Mouse (Mus musculus): ENCODE results near the gene Fam214a. TPM values are rescaled to one million over a fixed set of nuclear protein-coding genes. Genes with fewer than 3 reads are reported as not detected.
A peak's percentile ranks its signal among the peaks of the same experiment; 100 is the strongest.

The Fam214a gene
- total RNA-seq (2014; rRNA removed; ENCODE audit: low replicate concordance) (14.4 and 20.8 TPM in 2 replicates), polyA plus RNA-seq (2015; fragmentation: Nextera tagmentation; extraction: Ambion mirVana) (12.4 and 13.3 TPM in 2 replicates)

DNA sequence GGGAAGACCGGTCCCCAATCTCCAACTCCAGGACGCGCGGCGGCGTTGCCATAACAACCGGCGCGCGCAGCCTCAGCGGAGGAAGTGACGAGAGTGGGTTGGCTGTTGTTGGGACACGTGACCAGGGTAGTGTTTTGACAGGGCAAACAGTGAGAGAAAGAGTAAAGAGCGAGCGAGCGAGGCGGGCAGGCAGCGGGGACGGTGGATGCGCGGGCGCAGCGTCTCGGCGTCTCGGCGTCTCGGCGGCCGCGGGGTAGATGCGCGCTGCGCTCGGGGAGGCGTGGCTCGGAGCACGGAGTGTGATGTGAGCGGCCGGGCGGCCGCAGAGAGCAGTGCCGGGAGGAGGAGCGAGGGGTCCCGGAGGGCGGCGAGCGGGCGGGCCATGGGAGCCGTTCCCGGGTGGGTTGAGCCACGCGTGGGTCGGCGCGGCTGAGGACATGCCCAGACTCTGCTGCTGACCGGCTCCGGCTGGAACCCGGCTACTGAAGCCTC, at the start of gene Fam214a:
Gene Fam214a, plus strand, starts transcription at position 129 of the 492 bp plus-strand sequence.
- H3K9ac ChIP-seq (replicated peaks; ENCODE audit: low read depth, low read length), result peak within 1 kb of the TSS; percentile 80
- H3K4me1 ChIP-seq (ENCODE audit: control insufficient read depth, insufficient read depth), result 0 out of 2 replicates have a peak, but pooled peaks cover 3% of the 10 kb centered on the region
- TF ChIP-seq CTCF (IDR thresholded peaks at IDR 0.05; ENCODE audit: low read depth) (no peak), EP300 (IDR thresholded peaks at IDR 0.05; ENCODE audit: low read depth) (no peak)
- peak within 1 kb of the TSS; percentile 77 for H3K4me3 ChIP-seq (ENCODE audit: low read depth, low read length)
- peak; percentile 94 for ATAC-seq (ENCODE audit: insufficient read depth, low read depth)
- no peaks in the 10 kb centered on the region for H3K27me3 ChIP-seq (ENCODE audit: control insufficient read depth, insufficient read depth, low read length)
- DNase-seq (ENCODE audit: low spot score), result peak; percentile 96
- H3K4me2 ChIP-seq (ENCODE audit: low read depth, low read length), result peak within 1 kb of the TSS; percentile 85
- WGBS, result 0% methylated on average over 39 of the region's 59 CpGs
- H3K36me3 ChIP-seq (replicated peaks; ENCODE audit: control insufficient read depth, insufficient read depth, low read length), result peaks cover 8% of the 10 kb centered on the region; the same call in 1 of the 2 replicates
- no peaks in the 10 kb centered on the region for H3K9me3 ChIP-seq (replicated peaks; ENCODE audit: control insufficient read depth, low read length)
- peak within 1 kb of the TSS; percentile 96 for H3K27ac ChIP-seq (ENCODE audit: low read depth)

DNA sequence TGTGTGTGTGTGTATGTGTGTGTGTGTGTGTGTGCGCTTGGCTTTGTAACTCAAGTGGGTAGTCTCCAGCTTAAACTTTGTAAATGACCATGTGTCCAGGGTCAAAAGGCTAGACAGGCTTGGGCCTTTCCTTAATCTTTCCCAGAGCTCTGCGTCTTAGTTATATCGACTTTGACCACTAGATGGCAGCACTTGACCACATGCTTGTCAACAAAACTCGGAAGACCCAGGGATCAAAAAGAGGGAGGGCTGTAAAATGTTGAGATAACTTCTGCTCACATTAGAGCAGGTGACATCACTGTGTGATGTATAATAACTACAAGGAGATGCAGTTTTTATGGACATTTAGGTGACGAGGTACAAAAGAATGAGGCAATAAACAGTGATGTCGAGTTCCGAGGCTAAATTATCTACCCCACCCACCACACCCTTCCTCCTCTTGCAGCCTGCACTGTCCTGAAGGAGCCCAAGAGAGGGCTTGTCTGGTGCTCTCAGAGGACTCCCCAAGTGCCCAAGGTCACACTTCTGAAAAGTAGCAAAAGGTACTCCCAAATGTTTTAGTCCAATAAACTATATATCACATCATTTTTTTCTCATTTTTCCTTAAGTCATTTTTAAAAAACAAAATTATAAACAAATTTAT, 47.7 kb upstream of the Fam214a start:
- no peaks in the 10 kb centered on the region for H3K27me3 ChIP-seq (ENCODE audit: control insufficient read depth, insufficient read depth, low read length)
- no peak overlapping the region for H3K4me3 ChIP-seq (ENCODE audit: low read depth, low read length)
- H3K9ac ChIP-seq (replicated peaks; ENCODE audit: low read depth, low read length), result no peak overlapping the region
- no peak overlapping the region for H3K4me2 ChIP-seq (ENCODE audit: low read depth, low read length)
- DNase-seq (ENCODE audit: low spot score) (peak; percentile 80), ATAC-seq (ENCODE audit: insufficient read depth, low read depth) (peak; percentile 33)
- TF ChIP-seq CTCF (IDR thresholded peaks at IDR 0.05; ENCODE audit: low read depth), result peak; percentile 87
- no peak for TF ChIP-seq EP300 (IDR thresholded peaks at IDR 0.05; ENCODE audit: low read depth)
- peaks cover 6% of the 10 kb centered on the region; the same call in 1 of the 2 replicates for H3K4me1 ChIP-seq (ENCODE audit: control insufficient read depth, insufficient read depth)
- 9% methylated on average over 7 of the region's 7 CpGs for WGBS
- no peaks in the 10 kb centered on the region for H3K9me3 ChIP-seq (replicated peaks; ENCODE audit: control insufficient read depth, low read length)
- H3K36me3 ChIP-seq (replicated peaks; ENCODE audit: control insufficient read depth, insufficient read depth, low read length), result no peaks in the 10 kb centered on the region
- no peak overlapping the region for H3K27ac ChIP-seq (ENCODE audit: low read depth)

DNA sequence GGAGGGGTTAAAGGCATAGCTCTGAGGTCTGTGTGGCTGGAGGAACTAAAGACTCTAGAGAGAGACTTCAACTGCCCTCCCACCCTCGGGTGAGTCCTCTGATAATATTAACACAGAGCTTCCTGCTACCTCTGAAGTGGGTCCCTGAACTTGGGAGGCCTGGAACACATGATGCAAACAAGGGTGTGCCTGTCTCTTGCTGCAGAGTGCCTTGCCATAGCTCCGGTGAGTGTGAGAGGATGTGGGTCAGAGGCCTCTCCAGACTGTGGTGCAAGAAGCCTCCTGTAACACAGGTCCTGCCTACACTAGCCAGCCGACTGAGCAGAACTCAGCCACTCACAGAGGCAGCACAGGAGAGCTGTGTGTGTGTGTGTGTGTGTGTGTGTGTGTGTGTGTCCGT, 45.7 kb upstream of the Fam214a start:
- H3K9me3 ChIP-seq (replicated peaks; ENCODE audit: control insufficient read depth, low read length), result no peaks in the 10 kb centered on the region
- H3K4me1 ChIP-seq (ENCODE audit: control insufficient read depth, insufficient read depth), result peaks cover 6% of the 10 kb centered on the region; the same call in 1 of the 2 replicates
- no peak overlapping the region for H3K9ac ChIP-seq (replicated peaks; ENCODE audit: low read depth, low read length)
- TF ChIP-seq CTCF (IDR thresholded peaks at IDR 0.05; ENCODE audit: low read depth) (no peak), EP300 (IDR thresholded peaks at IDR 0.05; ENCODE audit: low read depth) (no peak)
- no peak for DNase-seq (ENCODE audit: low spot score)
- no peak overlapping the region for H3K4me3 ChIP-seq (ENCODE audit: low read depth, low read length)
- no peak overlapping the region for H3K4me2 ChIP-seq (ENCODE audit: low read depth, low read length)
- H3K27ac ChIP-seq (ENCODE audit: low read depth), result no peak overlapping the region
- no peaks in the 10 kb centered on the region for H3K36me3 ChIP-seq (replicated peaks; ENCODE audit: control insufficient read depth, insufficient read depth, low read length)
- no peaks in the 10 kb centered on the region for H3K27me3 ChIP-seq (ENCODE audit: control insufficient read depth, insufficient read depth, low read length)
- ATAC-seq (ENCODE audit: insufficient read depth, low read depth), result no peak
- WGBS, result 29% methylated on average over 4 of the region's 4 CpGs

DNA sequence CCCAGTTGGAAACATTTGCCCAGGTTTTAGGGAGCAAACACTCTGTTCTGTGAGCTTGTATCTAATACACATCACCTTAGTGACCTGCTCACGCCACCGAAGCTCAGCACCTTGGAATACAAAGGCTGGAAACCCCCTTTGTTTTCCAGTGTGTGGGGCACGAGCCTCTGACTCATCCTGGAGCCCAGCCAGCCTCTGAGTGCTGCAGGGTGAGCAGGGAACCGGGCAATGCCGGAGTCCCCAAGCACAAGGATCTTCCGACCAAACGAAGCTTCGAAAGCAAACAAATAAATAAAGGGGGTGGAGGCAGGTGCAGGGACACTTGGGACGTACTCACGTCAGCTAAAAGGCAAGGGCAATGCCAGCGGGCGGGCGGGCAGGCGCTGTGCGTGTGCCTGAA, 43.4 kb upstream of the Fam214a start:
- H3K27me3 ChIP-seq (ENCODE audit: control insufficient read depth, insufficient read depth, low read length), result no peaks in the 10 kb centered on the region
- no peak overlapping the region for H3K9ac ChIP-seq (replicated peaks; ENCODE audit: low read depth, low read length)
- H3K4me1 ChIP-seq (ENCODE audit: control insufficient read depth, insufficient read depth), result peaks cover 6% of the 10 kb centered on the region; the same call in 1 of the 2 replicates
- TF ChIP-seq CTCF (IDR thresholded peaks at IDR 0.05; ENCODE audit: low read depth) (no peak), EP300 (IDR thresholded peaks at IDR 0.05; ENCODE audit: low read depth) (no peak)
- no peaks in the 10 kb centered on the region for H3K9me3 ChIP-seq (replicated peaks; ENCODE audit: control insufficient read depth, low read length)
- 34% methylated on average over 15 of the region's 15 CpGs for WGBS
- H3K4me2 ChIP-seq (ENCODE audit: low read depth, low read length), result peak overlapping the region; percentile 39
- H3K36me3 ChIP-seq (replicated peaks; ENCODE audit: control insufficient read depth, insufficient read depth, low read length), result no peaks in the 10 kb centered on the region
- peak; percentile 45 for DNase-seq (ENCODE audit: low spot score)
- ATAC-seq (ENCODE audit: insufficient read depth, low read depth), result peak; percentile 78
- no peak overlapping the region for H3K27ac ChIP-seq (ENCODE audit: low read depth)
- H3K4me3 ChIP-seq (ENCODE audit: low read depth, low read length), result no peak overlapping the region

DNA sequence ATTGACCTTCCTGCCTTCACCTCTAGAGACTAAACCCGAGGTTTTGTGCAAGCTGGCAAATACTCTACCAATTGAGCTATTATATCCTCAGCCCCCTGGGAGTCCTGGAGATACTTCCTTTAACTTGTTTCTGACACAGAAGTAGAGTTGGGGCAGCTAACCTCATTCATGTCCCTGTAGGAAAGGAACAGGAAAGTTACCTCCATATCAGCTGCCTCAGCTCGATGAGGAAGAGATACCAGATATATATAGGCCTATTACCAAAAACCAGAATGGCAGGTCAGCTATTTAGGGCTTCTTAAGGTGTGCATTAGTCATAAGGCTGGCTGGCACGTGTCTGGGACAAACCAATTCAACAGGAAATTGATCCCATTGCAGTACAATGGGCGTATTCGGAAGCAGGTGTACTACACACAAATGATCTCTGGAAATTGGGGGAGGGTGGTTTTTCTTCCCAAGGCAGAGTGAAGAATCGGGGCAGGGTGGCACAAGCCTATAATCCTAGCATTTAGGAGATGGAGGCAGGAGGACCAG, 42.4 kb upstream of the Fam214a start:
- Histone ChIP-seq H3K36me3 (replicated peaks; ENCODE audit: control insufficient read depth, insufficient read depth, low read length) (no peaks in the 10 kb centered on the region), H3K4me3 (ENCODE audit: low read depth, low read length) (no peak overlapping the region), H3K9me3 (replicated peaks; ENCODE audit: control insufficient read depth, low read length) (no peaks in the 10 kb centered on the region), H3K4me2 (ENCODE audit: low read depth, low read length) (no peak overlapping the region), H3K27me3 (ENCODE audit: control insufficient read depth, insufficient read depth, low read length) (no peaks in the 10 kb centered on the region), H3K4me1 (ENCODE audit: control insufficient read depth, insufficient read depth) (peaks cover 6% of the 10 kb centered on the region; the same call in 1 of the 2 replicates), H3K9ac (replicated peaks; ENCODE audit: low read depth, low read length) (no peak overlapping the region), H3K27ac (ENCODE audit: low read depth) (no peak overlapping the region)
- TF ChIP-seq CTCF (IDR thresholded peaks at IDR 0.05; ENCODE audit: low read depth), result no peak
- no peak for TF ChIP-seq EP300 (IDR thresholded peaks at IDR 0.05; ENCODE audit: low read depth)
- 73% methylated on average over 6 of the region's 6 CpGs for WGBS
- no peak for DNase-seq (ENCODE audit: low spot score)
- ATAC-seq (ENCODE audit: insufficient read depth, low read depth), result no peak

Measured in heart, postnatal 0 days (tissue).